Mouse (Mus musculus) right cerebral cortex, postnatal 4 days (tissue): Measurements from ENCODE around the gene Inpp4b.
"Not testable (repeated sequence)": the region's sequence is repeated elsewhere in the genome, so short reads cannot be mapped to it uniquely, and the experiment has no call there.

Experiments
- DNase-seq: peaks from one replicate; pipeline ENCODE4 v3.0.0-alpha.2; 2022

The Inpp4b gene

DNA sequence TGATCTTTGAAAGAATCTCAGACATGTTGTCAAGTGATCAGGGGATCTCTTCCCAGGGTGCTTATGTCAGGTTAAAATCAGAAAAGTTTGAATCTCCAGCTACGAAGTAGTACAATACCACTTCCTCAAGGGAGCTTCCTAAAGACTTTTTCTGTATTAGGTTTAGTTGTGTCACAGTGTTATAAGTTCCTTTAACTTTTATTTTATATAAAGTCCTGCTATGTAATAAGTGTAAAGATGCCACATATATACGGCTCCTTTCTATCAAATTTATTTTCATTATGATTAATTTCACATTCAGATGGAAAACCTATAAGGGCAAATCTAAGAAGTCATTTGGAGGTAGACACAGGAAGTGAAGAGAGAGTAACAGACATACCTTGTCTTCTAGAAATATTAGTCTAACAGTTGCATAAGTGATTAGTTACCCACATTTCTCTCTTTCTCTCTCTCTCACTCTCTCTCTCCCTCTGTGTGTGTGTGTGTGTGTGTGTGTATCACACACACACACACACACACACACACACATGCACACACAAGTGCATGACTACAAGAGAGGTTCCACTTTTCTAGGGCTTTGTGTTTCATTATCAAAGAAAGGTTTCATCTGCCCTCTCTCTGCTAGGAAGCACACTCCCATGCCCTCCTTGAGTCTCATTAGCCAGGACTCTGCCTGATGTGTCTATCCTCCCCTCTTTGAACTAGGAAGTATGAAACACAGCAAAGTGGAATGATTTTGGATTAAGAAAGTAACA is 438.7 kb downstream of the Inpp4b start:
- no peak for DNase-seq

DNA sequence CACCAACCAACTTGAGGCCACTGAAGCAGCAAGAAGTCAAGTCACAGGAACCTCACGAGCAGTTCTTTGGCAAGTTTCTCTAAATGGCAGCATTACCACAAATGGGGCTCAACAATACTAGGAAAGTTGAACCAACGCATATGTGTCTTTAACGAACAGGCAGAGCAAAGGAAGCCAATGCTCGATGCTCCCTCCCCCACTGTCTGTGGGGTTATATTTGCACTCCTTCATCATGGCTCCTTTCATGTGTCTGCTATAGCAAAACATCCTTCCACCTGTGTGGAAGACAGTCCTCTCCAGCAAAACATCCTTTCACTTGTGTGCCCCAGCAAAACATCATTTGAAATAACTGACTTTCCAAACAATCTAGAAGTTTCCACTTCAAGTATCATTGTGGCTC is 440.4 kb downstream of the Inpp4b start:
- no peak for DNase-seq

DNA sequence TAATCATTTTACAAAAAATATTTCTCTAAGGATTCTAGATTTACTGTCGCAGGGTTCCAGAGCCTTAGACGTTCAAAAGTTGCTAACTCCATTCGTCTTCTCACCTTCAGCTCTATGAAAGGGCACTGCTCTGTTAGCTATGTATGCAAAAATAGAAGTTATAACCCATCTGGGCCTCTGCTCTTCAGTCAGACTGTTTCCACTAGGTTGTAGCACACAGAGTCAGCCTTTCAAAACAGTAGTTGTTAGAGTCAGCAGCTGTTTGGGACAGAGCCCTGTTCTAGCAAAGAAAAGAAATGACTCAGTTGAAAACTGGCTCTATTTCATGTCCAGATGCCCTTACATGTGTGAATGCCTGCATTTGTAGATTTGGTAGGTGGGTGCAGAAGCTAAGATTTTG is 442.4 kb downstream of the Inpp4b start:
- no peak for DNase-seq

GRCm38 (mm10) chr8:81788498-81788897 is 446.1 kb downstream of the Inpp4b start:
- DNase-seq: no peak

DNA sequence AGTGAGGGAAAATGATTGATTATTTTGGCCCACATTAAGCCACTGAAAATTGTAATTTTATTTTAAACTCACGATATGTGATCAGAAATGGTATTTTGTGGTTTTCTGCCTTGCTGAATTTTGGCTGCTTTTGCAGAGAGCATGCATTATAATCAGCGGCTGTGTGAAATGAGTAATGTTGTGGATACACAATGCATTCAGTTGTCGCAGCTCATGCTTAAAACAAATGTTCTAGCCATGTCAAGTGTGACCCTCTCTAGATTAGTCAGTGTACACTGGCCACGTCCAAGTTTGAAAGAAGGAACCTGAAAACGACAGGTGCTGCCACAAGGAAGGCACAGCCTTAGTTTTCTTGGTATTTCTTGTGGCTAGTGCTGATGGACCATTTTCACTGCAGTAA is 450.3 kb downstream of the Inpp4b start:
- no peak for DNase-seq

- no peak for DNase-seq
Measured at GRCm38 (mm10) chr8:81798501-81798900, 456.1 kb downstream of the Inpp4b start.

DNA sequence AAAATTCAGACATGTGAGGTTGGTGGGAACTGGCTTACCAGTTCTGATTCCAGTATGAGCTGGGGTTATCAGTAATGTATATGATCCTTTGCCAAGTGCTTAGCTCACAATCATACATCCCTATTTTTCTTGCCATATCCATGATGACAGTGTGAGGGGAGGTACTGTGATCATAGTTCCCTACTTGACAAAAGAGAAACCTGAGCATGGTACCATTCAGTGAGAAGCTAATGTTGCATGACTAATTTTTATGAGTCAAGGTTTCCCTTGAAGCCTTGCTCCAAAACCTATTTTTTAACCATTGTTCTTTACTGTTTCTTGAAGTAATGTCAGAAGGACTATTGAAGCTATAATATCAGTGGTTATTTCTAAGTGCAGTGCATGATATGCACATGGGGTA is 458.4 kb downstream of the Inpp4b start:
- no peak for DNase-seq

GRCm38 (mm10) chr8:81806797-81807196 is 464.4 kb downstream of the Inpp4b start:
- peak; percentile 43 for DNase-seq

DNA sequence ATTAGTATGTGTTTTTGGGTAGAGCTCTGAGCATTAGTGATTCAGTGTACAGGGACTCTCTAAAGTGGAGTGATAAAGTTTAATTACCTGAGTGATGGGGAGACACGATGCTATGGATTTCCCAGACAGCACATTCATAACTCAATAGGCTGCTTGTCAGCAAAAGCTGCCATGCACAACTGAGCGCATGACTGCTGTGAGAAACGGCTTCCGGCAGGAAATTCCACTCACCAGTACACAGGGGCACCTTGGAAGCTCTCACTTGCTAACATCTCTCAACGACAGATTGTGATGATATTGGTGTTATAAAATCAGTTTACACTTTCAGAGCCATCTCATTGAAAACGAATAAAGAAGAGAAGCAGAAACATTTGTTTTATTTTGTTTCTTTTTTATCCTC is 465.2 kb downstream of the Inpp4b start:
- DNase-seq: no peak

GRCm38 (mm10) chr8:81808406-81808805 is 466.1 kb downstream of the Inpp4b start:
- no peak for DNase-seq

GRCm38 (mm10) chr8:81809414-81809813 is 467.1 kb downstream of the Inpp4b start:
- not testable (repeated sequence) for DNase-seq

DNA sequence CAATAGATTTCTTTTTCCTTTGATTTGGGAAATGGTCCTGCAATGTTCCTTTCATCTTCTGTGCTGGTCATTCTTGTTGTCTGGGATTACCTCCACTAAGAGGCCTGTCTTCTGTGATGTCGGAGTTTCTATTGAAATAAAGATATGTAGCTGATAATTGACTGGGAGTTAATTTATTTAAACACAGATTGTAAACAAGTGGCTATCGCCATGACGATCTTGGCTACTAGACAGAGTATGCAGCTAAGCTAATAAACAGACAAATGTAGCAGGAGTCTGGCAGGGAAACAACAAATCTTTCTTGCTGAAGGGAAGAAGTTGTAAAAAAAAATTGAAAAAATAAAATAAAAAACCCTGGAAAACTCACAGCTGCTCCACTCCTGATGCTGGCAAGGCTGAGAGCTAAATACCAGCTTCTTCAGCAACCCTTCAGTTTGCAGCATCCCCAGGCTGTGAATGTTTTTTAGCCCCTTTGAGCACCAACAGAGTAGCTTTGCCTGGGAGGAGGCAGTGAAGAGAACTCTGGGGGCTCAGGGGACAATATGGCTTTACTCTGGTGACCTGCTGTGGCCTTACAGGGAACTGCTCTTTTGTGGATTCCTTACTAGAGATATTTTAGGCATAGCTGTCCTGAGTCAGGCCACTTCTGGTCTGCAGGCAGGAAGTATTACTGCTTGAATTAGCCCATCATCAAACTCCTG is 469.8 kb downstream of the Inpp4b start:
- DNase-seq: no peak

DNA sequence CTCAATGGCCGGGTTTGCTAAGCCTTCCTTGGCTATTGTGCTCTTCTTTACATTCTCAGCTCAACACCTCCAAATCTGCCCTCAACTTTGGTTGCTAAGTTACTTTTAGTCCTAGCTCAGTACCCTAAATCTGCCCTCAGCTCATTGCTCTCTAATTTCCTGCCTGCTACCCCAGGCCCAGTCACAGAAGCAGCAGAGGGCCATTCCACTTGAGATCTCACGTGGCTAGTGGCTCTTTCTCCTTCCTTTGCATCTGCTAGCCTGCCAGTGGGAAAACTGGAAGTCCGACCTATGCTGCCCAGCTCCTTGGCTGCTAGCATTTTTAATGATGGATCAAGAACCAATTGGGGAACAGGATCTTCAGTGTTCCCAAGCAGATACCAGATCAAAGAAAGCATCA is 472.4 kb downstream of the Inpp4b start:
- no peak for DNase-seq

DNA sequence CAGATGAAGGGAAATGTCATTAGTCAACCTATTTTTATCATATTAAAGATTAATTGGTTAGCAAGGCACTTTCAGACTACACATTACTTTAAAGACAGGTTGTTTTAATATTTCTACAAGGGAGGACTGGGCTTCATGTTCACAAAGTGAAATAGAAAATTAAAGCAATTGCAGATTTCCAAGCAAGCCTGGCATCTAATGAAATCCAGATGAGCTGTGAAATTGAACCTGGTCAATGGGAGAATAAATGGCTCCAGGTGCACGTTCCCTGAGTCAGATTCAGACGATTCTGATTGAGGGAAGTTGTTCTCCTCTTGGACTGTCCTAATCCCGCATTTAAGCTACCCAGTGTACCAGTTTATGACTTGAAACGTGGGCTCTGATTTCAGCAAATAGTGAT is 473.2 kb downstream of the Inpp4b start:
- DNase-seq: no peak

- DNase-seq: no peak
Measured at GRCm38 (mm10) chr8:81823121-81823520, 480.8 kb downstream of the Inpp4b start.

GRCm38 (mm10) chr8:81824975-81825374 is 482.6 kb downstream of the Inpp4b start:
- no peak for DNase-seq

DNA sequence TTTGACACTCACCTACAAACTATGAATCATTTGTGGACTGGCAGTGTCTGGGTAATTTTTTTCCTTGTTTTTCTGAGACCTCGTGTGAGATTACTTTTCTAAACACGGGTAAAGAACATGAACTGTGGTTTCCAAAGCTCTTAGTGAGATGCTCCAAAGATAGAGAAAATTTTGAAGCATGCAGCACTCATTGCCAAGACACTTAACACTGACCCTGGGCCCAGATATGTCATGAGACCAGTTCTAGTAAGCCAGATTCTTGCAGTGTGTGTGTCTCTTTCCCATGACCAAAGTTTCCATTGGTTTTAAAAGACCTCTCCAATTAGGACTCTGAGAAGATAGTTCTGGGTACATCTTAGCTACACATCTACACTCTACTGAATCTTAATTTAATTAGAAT is 484.1 kb downstream of the Inpp4b start:
- no peak for DNase-seq

GRCm38 (mm10) chr8:81827306-81827913 is 485.1 kb downstream of the Inpp4b start:
- DNase-seq: no peak

- DNase-seq: no peak
Measured at GRCm38 (mm10) chr8:81831430-81831829, 489.1 kb downstream of the Inpp4b start.

DNA sequence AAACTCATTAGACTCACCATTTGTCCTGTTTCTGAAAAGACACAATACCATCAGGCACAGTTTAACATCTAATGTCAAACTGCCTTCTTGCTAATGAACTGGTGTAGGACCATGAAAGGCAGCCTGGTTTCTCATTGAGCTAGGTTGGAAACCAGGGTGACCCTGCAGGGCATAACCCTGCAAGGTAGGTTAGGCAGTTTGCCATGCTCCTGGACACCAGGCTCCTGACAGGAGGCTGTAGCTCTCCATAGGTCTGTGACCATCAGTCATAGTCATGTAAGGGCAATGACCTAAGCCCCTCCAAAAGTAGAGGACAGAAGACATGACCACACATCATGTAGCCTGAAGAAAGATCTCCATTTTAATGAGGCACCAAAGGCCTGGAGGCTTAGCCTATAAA is 491.5 kb downstream of the Inpp4b start:
- DNase-seq: no peak

- no peak for DNase-seq
Measured at GRCm38 (mm10) chr8:81840512-81840911, 498.2 kb downstream of the Inpp4b start.

DNA sequence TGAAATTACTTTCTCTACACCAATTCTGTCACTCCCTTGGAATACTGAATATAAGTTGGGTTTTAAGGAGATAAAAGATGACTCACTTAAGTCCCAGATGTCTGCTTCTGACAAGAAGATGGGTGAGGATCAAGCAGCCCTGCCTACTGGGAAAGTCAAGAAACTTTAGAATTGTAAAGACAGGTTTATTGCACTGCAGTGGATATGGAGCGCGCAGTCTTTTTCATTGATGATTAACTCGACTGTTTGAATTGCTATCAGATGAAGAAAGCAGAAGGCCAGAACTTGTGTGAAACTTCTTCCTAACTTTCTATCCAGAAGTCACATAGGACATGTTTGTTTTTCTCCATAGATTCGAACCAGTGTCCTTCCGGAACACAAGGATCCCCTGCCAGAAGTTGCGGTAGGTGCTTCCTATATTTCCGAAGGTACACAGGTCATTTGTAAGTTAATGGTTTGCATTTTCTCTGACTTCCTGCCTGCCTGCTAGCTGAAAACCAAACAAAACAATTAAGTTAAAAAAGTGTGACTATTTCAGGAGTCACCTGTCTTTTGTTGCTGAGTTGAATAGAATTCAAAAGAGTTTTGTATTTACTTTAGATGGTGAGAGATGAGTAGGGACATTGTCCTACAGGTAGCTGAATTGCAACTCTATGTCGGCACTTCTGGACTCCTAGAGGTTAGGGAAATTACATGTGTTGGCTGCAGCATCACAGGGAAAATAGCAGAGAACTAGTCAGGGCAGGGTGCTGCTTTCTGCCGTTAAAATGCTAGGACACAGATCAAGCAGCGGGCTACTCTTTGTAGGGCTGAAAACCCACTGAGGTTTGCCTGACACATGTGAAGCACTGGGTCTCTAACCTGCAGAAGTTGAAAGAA is 502.0 kb downstream of the Inpp4b start:
- no peak for DNase-seq

DNA sequence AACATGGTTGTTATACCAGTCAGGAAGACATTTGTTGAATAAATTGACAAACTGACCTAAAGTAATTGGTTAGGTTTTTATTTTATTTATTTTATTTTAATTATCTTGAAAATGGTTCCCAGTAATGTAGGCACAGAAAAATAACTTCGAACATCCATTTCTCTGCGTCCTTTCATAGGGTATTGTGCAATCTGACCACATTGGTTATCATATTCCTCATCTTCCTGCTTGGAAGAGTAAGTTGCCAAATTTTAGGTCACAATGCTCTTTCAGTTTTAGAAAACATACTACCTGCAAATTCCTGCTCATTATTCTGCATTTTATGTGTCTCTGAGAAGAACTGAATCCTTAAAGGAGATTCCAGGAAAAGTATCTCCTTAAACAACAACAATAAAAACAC is 505.6 kb downstream of the Inpp4b start:
- DNase-seq: no peak
